Mouse (Mus musculus): ENCODE measurements around the gene 4930558C23Rik.
"Not testable (repeated sequence)": the region's sequence is repeated elsewhere in the genome, so short reads cannot be mapped to it uniquely, and the experiment has no call there.

Gene 4930558C23Rik

DNA sequence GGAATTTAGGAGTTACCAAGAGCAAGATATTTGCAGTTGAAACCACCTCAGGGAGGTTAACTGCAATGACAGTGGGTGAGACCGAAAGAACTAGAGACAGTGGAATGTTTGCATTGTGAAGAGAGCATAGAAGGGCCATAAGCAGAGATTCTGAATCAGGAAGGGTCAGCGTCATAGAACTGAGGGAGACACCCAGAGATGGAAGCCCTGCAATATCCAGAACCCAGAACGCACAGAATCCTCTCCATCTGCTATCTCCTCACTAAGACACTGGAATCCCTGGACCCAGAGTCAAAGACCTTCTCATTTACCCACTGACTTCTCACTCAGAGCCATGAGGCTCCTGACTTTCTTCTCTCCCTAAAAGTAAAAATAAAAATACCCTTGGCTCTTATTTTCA lies at the start of gene 4930558C23Rik:
TSS of gene 4930558C23Rik (minus strand) at position 101 of the 400 bp plus-strand sequence.
- in situ Hi-C loops (cut with MboI; ENCODE audit: unreplicated experiment in 2 of 2) = no loop called here

DNA sequence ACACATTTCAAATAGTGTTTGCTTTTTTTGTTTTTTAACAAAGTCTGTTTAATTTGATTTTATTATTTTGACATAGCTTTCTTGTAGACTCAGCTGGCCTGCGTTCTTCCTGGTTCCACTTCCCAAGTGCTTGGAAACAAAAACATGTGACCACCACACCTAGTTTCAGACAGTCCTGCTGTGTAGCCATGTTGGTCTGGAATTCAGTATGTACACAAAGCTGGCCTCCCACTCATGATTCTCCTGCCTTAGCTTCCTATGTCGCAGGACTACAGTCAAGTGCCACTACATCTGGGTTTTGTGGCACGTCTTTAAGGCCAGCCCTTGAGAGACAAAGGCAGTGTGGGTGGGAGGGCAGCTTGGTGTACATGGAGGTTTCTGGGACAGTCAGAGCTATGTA lies 48.3 kb upstream of the 4930558C23Rik start:
- in situ Hi-C loops (cut with MboI; ENCODE audit: unreplicated experiment in 2 of 2) = loop anchor here (5.0 kb wide), 1 partner anchor 99 kb away; no protein-coding TSS in a partner anchor

DNA sequence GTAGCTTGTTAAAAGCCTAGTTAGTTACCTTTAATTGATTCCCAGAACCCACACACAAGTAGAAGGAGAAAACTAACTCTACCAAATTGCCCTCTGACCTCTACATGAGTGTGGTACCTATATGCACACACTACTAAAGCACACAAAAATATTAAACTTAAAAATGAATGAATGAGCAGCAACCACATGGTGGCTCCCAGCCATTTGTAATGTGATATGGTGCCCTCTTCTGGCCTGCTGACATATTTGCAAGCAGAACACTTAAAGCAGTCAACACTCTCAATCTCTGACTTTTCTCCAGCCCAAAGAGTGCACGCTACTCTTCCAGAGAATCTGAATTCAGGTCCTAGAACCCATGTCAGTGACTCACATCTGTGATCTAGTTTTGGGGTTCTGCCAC lies 47.8 kb upstream of the 4930558C23Rik start:
- in situ Hi-C loops (cut with MboI; ENCODE audit: unreplicated experiment in 2 of 2) = loop anchor here (5.0 kb wide), 1 partner anchor 98 kb away; no protein-coding TSS in a partner anchor

DNA sequence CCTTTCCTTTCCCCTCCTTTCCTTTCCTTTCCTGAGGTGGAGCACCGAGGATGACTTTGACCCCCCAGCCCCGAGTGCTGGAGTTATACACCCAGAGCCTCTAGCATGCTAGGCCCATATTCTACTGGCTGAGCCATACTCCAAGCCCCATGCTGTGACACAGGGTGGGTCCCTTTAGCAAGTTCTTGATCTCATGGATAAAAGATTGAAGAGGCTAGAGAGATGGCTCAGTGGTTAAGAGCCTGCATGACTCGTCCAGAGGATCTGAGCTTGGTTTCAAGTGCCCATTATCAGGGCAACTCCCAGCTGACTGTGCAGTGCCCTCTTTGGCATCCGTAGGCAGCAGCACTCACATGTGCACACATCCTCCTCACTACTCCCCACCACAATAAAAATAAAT lies 42.7 kb upstream of the 4930558C23Rik start:
- in situ Hi-C loops (cut with MboI; ENCODE audit: unreplicated experiment in 2 of 2) = no loop called here

DNA sequence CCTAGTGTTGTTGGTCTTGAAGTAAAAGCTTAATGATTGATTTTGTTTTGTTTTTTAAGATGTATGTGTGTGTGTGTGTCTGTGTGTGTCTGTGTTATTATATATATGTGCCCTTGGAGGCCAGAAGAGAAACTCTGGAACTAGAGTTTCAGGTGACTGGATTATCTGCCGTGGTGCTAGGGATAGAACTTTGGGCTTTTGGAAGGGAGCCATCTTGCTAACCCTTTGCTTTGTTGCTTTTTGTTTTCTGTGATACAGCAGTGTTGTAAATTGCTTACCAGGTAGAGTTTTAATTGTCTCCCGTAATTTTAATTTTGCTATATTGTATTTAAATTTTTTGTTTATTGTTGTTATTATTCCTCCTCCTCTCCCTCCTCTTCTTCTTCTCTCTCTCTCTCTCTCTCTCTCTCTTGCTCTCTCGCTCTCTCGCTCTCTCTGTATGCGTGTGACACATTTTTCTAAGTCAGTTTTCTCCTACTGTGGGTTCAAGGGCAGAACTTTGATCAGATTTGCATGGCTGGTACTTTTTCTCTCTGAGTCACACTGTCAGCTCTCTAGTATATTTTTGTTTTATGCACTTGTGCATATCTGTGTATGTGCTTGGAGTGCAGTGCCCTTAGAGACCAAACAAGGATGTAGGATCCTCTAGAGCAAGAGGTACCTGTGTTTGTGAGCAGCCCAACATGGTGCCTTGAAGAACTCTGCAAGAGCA lies 39.9 kb upstream of the 4930558C23Rik start:
- in situ Hi-C loops (cut with MboI; ENCODE audit: unreplicated experiment in 2 of 2) = no loop called here

DNA sequence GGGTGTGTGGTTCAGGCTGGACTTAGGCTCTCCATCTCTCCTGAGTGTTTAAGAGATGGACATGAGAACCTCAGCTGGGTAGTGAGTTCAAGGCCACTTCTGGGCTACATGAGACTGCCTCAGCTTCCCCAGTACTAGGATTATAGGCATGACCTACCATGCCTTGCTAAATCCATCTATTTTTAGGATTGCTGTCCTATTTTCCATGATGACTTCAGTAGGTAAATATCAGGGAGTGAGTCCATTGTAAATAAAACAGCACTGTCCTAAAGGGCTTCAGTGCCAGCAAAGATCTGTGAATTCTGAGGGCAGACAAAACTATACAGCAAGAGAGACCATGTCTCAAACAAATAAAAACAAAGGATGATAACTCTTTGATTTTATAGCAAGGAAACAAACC lies 37.0 kb upstream of the 4930558C23Rik start:
- in situ Hi-C loops (cut with MboI; ENCODE audit: unreplicated experiment in 2 of 2) = no loop called here

DNA sequence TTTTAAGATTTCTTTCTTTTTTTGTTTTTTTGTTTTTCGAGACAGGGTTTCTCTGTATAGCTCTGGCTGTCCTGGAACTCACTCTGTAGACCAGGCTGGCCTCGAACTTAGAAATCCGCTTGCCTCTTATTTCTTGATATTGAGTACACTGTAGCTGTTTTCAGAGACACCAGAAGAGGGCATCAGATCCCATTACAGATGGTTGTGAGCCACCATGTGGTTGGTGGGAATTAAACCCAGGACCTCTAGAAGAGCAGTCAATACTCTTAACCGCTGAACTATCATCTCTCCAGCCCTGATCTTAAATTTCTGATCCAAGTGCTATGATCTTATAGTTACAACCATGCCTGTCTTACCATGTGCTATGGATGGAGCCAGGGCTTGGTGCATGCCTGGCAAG lies 36.0 kb upstream of the 4930558C23Rik start:
- in situ Hi-C loops (cut with MboI; ENCODE audit: unreplicated experiment in 2 of 2) = not testable (repeated sequence)

DNA sequence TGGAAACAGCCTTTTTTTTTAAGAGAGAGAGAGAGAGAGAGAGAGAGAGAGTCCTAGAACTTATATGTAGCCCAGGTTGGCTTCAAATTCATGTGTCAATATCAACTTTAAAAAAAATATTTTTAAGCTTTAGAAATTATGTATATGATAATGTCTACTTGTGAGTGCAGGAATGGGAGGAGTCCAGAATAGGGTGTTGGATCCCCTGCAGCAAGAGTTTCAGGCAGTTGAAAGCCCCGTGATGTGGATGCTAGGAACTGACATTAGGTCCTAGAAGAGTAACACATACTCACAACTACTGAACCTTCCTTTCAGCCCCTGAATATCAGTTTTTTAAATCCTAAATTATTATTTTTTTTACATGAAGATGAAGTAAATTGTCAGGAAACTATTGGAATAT lies 32.9 kb upstream of the 4930558C23Rik start:
- in situ Hi-C loops (cut with MboI; ENCODE audit: unreplicated experiment in 2 of 2) = no loop called here

DNA sequence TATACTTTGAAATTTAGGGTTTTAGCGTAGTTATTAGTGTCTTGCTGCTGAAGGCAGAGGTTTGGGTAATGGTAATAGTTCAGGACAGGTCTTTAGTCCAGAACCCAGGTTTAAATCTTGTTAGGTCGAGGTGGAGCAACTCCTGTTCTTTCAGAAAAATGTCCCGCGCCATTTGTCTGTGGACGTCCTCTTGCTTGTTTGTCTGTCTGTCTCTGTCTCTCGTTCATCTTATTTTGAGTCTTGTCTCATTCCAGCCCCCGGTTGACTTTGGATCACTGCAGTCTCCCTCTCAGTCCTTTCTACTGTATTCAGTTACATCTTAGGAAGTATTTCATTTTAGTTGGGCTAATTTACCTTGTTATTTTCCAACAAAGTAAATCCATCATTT lies 32.3 kb upstream of the 4930558C23Rik start:
- in situ Hi-C loops (cut with MboI; ENCODE audit: unreplicated experiment in 2 of 2) = no loop called here

DNA sequence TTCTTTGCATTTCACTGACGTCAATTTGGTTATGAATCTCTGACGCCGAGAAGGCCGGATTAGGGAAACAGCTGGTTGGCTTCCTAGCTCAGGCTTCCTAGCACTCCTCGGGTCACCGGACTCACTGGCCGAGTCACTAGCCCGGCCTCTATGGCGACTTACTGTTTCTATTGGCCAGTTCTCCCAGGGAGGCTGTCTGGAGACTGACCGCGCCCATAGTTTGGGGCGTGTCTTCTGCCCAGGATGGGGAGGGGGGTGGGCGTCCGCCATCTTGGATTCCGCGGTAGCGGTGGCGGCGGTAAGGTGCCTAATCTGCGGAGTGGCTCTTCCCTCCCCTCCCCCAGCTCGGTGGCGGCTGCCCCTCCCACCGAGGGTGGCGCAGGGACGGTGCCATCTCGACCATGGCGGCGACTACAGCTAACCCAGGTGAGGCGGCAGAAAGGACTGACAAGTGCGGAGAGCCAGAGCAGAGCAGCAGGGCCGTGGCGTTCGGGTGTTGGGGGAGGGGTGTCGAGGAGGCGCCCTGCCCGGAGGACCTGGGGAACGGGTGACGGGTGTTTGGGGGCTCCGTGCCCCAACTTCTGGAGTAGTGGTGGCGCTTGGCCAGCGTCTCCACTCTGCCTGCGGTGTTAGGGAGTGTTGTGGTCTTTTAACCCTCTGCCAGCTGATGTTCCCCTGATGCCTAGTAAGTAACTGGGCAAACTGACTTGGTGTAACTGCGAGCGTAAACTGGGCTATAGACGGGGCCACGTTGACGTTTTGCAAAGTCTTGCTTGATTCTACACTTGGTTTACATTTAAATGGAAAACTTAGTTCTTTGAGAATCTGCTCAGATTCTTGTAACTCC lies 31.7 kb upstream of the 4930558C23Rik start, which contains the start of gene Arnt:
TSS of gene Arnt (plus strand) at position 253 of the 847 bp plus-strand sequence.
- in situ Hi-C loops (cut with MboI; ENCODE audit: unreplicated experiment in 2 of 2) = no loop called here

DNA sequence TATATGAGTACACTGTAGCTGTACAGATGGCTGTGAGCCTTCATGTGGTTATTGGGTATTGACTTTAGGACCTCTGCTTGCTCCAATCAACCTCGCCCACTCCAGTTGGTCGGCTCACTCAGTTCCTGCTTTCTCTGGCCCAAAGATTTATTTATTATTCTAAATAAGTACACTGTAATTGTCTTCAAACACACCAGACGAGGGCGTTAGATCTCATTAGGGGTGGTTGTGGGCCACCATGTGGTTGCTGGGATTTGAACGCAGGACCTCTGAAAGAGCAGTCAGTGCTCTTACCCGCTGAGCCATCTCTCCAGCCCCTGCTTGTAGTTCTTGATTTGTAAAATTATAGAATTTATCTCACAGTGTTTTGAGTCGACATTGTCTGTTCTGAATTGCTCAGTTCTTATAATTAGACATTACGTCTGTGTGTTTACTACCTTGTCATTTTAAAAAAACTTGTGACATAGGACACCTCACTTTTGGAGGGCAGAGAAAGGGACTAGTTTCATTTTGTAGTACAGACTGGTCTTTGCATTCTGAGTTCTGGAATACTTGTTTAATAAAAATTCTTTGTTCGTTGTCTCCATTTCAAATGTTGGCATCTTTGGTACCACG lies 30.8 kb upstream of the 4930558C23Rik start:
- in situ Hi-C loops (cut with MboI; ENCODE audit: unreplicated experiment in 2 of 2) = no loop called here

DNA sequence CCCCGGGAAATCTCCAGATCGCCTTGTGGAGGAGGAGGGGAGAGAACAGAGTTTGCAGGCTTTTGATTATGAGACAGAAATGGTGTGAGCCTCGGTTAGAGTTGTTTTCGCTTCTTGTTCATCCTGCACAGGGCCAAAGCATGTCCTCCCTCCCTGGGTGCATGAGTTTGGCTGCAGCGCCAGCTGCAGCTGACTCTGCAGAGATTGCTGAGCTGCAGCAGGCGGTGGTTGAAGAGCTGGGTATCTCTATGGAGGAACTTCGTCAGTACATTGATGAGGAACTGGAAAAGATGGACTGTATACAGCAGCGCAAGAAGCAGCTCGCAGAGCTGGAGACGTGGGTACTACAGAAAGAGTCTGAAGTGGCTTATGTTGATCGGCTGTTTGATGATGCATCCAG lies 25.8 kb upstream of the 4930558C23Rik start:
- in situ Hi-C loops (cut with MboI; ENCODE audit: unreplicated experiment in 2 of 2) = not testable (repeated sequence)

DNA sequence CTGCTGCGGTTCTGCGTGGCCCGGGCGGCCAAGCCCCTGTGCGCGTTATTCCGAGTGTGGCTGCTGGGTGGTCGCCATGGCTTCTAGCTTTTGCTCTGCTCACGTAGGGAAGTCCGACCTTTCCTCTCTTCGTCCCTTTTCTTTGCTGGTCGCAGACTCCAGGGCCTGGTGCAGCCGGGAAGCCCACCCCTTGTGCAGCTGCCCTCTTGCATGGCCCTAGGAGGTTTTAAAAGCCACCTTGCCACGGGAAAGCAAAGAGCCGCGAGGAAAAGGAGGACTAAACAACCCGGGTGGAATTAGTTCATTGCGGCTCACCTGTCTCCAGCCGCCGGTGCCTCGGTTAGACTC lies 25.2 kb upstream of the 4930558C23Rik start:
- in situ Hi-C loops (cut with MboI; ENCODE audit: unreplicated experiment in 2 of 2) = not testable (repeated sequence)

DNA sequence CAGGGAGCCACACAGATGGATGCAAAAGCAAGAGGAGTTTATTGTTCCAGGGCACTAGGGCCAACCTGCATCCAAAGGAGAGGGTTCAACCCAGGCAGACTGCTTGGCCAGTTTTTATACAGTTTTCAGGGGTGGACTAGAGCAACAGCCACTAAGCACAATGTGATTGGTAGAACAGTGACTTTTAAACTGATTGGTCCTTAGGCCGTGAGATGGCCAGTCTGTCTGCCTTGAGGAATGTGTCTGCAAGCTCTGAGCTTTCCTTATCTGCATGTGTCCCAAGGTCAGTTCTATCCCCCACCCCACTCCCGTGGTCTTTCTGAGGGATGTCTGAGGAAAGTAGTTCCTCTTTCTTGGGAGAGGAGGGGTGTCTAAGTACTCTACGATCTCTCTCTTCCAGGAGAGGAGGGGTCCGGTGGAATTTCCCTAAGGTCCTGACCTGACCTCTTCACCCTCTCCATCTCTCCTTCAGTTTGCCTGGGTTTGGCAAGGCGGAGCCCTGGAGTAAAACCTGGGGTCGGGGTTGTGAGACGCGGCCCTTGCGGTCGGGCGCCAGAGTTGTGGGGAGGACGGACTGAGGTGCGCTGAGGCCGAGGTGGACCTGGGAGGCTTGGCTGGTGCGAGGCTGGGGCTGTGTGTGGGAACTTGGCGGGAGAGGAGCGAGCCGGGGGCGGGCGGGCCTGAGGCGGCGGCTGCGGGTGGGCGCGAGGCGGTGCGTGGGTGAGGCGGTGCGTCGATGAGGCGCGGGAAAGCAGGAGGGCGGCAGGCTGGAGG lies 24.7 kb upstream of the 4930558C23Rik start:
- in situ Hi-C loops (cut with MboI; ENCODE audit: unreplicated experiment in 2 of 2) = not testable (repeated sequence)

DNA sequence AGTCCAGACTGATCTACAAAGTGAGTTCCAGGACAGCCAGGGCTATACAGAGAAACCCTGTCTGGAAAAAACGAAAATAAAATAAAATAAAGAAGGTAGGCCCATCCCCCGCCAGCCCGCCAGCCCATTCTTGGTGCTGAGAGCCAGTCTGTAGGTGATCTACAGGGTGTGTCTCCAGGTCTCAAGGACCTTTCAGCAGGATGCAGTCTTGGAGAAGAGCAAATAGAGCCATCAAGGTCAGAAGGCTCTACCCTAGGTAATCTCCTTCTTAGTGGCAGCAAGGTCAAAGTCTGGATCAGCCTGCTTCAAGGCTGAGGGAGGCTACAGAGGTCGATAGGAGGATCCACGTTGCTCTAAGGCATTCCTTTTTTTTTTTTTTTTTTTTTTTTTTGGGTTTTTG lies 23.8 kb upstream of the 4930558C23Rik start:
- in situ Hi-C loops (cut with MboI; ENCODE audit: unreplicated experiment in 2 of 2) = not testable (repeated sequence)

DNA sequence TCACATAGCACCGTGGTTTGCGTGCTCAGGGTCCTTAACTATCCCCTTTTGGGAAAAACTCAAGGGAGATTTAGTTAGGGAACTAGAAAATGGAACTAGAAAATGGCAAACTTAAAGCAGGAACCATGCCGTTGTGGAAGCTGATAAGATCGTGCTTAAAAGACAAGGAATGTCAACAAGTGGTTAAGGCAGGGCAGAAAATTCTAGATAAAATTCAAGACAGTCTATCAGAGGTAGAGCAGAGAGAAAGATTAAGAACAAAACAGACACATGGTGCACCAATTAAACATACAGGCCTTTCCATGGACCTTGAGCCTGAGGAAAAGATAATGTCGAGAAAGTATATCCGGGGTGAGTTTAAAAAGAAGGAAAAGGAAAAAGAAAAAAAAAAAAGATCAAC lies 15.2 kb upstream of the 4930558C23Rik start:
- in situ Hi-C loops (cut with MboI; ENCODE audit: unreplicated experiment in 2 of 2) = loop anchor here in 1 of 2 experiments (5.0 kb wide), 1 partner anchor 36 kb away; no protein-coding TSS in a partner anchor

DNA sequence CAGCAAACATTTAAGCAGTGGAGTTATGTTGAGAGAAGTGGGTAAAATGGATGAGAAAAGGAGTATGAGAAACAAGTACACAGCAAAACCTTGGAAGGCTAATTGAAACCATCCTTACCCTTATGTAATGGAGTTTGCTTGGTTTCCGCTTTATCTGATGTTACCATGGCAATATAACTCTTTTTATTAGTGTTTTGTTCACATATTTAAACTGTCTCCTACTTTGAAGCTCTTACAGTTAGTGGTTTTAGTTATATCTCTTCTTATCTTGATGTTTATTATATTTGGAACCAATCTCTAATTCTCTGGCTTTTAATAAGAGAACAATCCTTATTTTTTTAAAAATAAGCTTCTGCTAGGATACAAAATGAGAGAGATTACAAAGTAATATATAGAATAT lies 9.6 kb upstream of the 4930558C23Rik start:
- in situ Hi-C loops (cut with MboI; ENCODE audit: unreplicated experiment in 2 of 2) = no loop called here

DNA sequence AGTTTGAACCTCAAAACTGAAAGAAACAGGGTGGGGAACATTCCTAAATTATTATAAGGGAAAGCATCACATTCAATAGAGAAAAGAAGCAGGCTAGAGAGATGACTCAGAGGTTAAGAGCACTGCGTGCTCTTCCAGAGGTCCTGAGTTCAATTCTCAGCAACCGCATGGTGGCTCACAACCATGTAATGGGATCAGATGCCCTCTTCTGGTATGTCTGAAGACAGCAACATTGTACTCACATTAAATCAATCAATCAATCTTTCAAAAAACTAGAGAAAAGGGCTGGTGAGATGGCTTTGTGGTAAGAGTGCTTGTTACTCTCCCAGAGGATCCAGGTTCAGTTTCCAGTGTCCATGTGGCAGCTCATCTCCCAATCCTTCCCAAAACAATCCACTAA lies 6.2 kb upstream of the 4930558C23Rik start:
- in situ Hi-C loops (cut with MboI; ENCODE audit: unreplicated experiment in 2 of 2) = loop anchor here in 1 of 2 experiments (5.0 kb wide), 1 partner anchor 37 kb away; no protein-coding TSS in a partner anchor

DNA sequence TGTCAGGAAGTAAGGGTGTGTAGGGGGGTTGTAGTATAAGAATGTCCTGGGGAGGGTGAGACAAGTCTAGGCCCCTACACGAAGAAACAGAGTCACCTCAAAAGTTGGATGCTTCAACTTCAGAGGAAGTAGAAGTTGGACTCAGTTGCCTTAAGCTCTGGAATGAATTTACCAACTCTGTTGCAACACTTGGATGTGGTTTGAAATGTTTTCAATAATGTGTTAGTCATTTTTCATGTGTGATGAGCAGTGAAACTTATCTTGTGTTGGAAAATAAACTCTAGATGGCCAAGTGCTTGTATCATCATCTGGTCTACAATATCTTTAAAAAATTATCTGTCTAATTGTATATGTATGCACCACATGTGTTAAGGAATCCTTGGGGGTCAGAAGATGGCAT lies 5.1 kb upstream of the 4930558C23Rik start:
- in situ Hi-C loops (cut with MboI; ENCODE audit: unreplicated experiment in 2 of 2) = loop anchor here in 1 of 2 experiments (5.0 kb wide), 1 partner anchor 35 kb away; no protein-coding TSS in a partner anchor

DNA sequence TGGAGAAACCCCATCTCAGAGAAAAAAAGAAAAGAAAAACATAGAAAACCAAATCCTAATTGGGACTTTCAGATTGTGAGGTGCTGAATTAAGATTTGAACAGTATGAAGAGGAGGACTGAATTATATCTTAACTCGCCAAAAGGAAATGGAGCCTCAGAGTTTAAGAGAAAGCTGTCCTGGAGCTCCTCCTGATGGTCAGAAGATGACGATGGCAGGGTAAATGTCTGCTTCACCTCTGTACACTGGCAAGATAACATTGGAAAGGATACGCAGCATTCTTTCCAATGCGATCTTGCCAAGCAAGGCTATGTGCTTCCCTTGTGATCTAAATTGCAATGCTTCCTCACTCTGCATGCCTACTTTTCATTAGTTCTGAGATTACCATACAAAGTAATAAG lies 8.3 kb downstream of the 4930558C23Rik start:
- in situ Hi-C loops (cut with MboI; ENCODE audit: unreplicated experiment in 2 of 2) = no loop called here
